Mouse (Mus musculus): ENCODE results near the gene Olfr1201.

GRCm38 (mm10) chr2:88838477-88838876, 45.6 kb downstream of the Olfr1201 start:
- TF ChIP-seq POLR2A (IDR thresholded peaks at IDR 0.05; ENCODE audit: control insufficient read depth, extremely low read depth, insufficient read depth, low read length, poor library complexity) (no peak), CTCF (IDR thresholded peaks at IDR 0.05; ENCODE audit: borderline replicate concordance, control insufficient read depth, extremely low read depth, insufficient read depth, low read length, poor library complexity) (no peak)
